Mouse (Mus musculus) neutrophil, adult 5-6 weeks (primary cell): ENCODE data around the gene Kif4. TPM values are rescaled to one million over a fixed set of nuclear protein-coding genes. Genes with fewer than 3 reads are reported as not detected.

Source experiments
- total RNA-seq: library from RNA; stranded (forward); fragments of 200-1000 nt; gene quantifications from 2 replicates; pipeline ENCODE4 v1.2.3, GENCODE M21; 2017

Kif4 gene
- total RNA-seq, 1 experiment from 2014 or later, result 2.1 TPM

Other genes with a start within 250 kb of the Kif4 start
- not detected in 2 replicates for gene Otud6a, start 196.7 kb upstream of the Kif4 start, total RNA-seq
- gene Awat2, start 183.0 kb upstream of the Kif4 start, total RNA-seq, result 0.35 and 1.6 TPM in 2 replicates
- 67.4 and 67.7 TPM in 2 replicates for gene Igbp1, start 131.4 kb upstream of the Kif4 start, total RNA-seq
- gene Dgat2l6, start 100.9 kb upstream of the Kif4 start, total RNA-seq, result not detected in 2 replicates
- not detected in 2 replicates for gene Awat1, start 53.5 kb upstream of the Kif4 start, total RNA-seq
- not detected in 2 replicates for gene P2ry4, start 30.9 kb upstream of the Kif4 start, total RNA-seq
- not detected in 2 replicates for gene Arr3, start 20.2 kb upstream of the Kif4 start, total RNA-seq
- 10.8 and 12.9 TPM in 2 replicates for gene Pdzd11, start 831 bp downstream of the Kif4 start, total RNA-seq
- not detected in 2 replicates for gene Gdpd2, start 104.1 kb downstream of the Kif4 start, total RNA-seq
- 4.7 and 5.8 TPM in 2 replicates for gene Dlg3, start 142.0 kb downstream of the Kif4 start, total RNA-seq